Mouse (Mus musculus) stomach, postnatal 0 days (tissue): ENCODE measurements around the gene Dna2. TPM values are rescaled to one million over a fixed set of nuclear protein-coding genes. Genes with fewer than 3 reads are reported as not detected.
A peak's percentile ranks its signal among the peaks of the same experiment; 100 is the strongest.

Experiments
- ATAC-seq: fragments of 200-750 bp; cut with Nextera tagmentation; 2 replicates; pipeline ENCODE4 v1.8.0; 2017; ENCODE audit not compliant: low FRiP score, low TSS enrichment
- DNase-seq: peaks from one replicate; pipeline ENCODE4 v3.0.0-alpha.2; 2016; ENCODE audit warnings: low spot score
- H3K27ac ChIP-seq: fragments of 300-500 bp; sonication (generic); replicated peaks from 2 replicates; pipeline ENCODE4 v1.5.1; 2014; ENCODE audit warnings: mild to moderate bottlenecking, control low read depth
- H3K27me3 ChIP-seq: fragments of 300-500 bp; sonication (generic); 2 replicates; pipeline ENCODE4 v1.6.1; 2014; ENCODE audit warnings: low read length; ENCODE audit not compliant: control insufficient read depth, insufficient read depth
- H3K36me3 ChIP-seq: fragments of 300-500 bp; sonication (generic); 2 replicates; pipeline ENCODE4 v1.6.1; 2014; ENCODE audit warnings: low read length, mixed read lengths; ENCODE audit not compliant: control insufficient read depth, insufficient read depth
- H3K4me1 ChIP-seq: fragments of 300-500 bp; sonication (generic); replicated peaks from 2 replicates; pipeline ENCODE4 v1.6.1; 2014; ENCODE audit warnings: antibody characterized with exemption; ENCODE audit not compliant: control insufficient read depth, insufficient read depth
- H3K4me2 ChIP-seq: fragments of 300-500 bp; sonication (generic); replicated peaks from 2 replicates; pipeline ENCODE4 v1.6.1; 2014; ENCODE audit warnings: low read depth, mild to moderate bottlenecking, control low read depth, moderate library complexity
- H3K4me3 ChIP-seq: fragments of 300-500 bp; sonication (generic); 2 replicates; pipeline ENCODE4 v1.5.1; 2014; ENCODE audit warnings: low read depth, low read length, control low read depth
- H3K9ac ChIP-seq: fragments of 300-500 bp; sonication (generic); 2 replicates; pipeline ENCODE4 v1.6.1; 2014; ENCODE audit warnings: mild to moderate bottlenecking, low read length, control low read depth, mixed read lengths
- H3K9me3 ChIP-seq: fragments of 300-500 bp; sonication (generic); 2 replicates; pipeline ENCODE4 v1.6.1; 2016; ENCODE audit warnings: low read length; ENCODE audit not compliant: control insufficient read depth
- CTCF ChIP-seq: IDR thresholded peaks from 2 replicates; pipeline ENCODE4 v1.5.1; 2016; ENCODE audit warnings: antibody characterized with exemption, low read depth, mild to moderate bottlenecking, moderate library complexity
- EP300 ChIP-seq: optimal IDR thresholded peaks from 2 replicates; pipeline ENCODE3; 2016; ENCODE audit warnings: antibody characterized with exemption
- WGBS: fragments of 180-500 bp; shearing (Covaris S2); extraction: QIAGEN DNeasy Blood & Tissue Kit; methylation state at CpG from one replicate; pipeline ENCODE4 v1.1.7; 2014; 5-methylcytosine and 5-hydroxymethylcytosine counted together
- polyA plus RNA-seq: library from polyadenylated mRNA; unstranded; fragments of >200 nt; fragmentation: Nextera tagmentation; extraction: Ambion mirVana; gene quantifications from 2 replicates; pipeline ENCODE4 v1.2.1, GENCODE M21; 2015

Dna2 gene
- polyA plus RNA-seq, 1 experiment from 2014 or later, result 3.3 TPM

DNA sequence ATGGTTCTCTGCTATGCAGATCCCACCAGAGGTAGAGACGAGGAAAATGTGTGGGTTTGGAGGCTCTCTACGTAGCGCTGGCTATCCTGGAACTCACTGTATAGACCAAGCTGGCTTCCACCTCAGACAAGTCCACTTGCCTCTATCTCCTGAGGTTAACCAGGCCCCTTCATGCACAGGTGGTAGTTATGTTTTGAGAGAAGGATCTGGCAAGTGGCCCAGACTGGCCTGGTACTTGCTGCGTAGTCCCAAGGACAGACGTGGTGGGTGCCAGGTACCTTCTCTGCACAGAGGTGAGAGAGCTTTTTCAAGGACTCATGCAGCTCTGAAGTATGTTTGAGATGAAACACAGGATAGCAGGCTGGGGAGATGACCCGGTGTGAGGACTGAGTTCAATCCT is 37.7 kb downstream of the Dna2 start:
- Histone ChIP-seq H3K27ac (no peak overlapping the region), H3K4me3 (no peak overlapping the region), H3K4me2 (no peak overlapping the region), H3K9ac (no peak overlapping the region), H3K27me3 (no peaks in the 10 kb centered on the region), H3K4me1 (0 out of 2 replicates have a peak, but pooled peaks cover 2% of the 10 kb centered on the region), H3K36me3 (peaks cover 6% of the 10 kb centered on the region; the same call in 1 of the 2 replicates), H3K9me3 (no peaks in the 10 kb centered on the region)
- 81% methylated on average over 6 of the region's 6 CpGs for WGBS
- no peak for TF ChIP-seq CTCF
- TF ChIP-seq EP300, result no peak
- ATAC-seq, result no peak; the same call in 1 of the 2 replicates
- no peak for DNase-seq

DNA sequence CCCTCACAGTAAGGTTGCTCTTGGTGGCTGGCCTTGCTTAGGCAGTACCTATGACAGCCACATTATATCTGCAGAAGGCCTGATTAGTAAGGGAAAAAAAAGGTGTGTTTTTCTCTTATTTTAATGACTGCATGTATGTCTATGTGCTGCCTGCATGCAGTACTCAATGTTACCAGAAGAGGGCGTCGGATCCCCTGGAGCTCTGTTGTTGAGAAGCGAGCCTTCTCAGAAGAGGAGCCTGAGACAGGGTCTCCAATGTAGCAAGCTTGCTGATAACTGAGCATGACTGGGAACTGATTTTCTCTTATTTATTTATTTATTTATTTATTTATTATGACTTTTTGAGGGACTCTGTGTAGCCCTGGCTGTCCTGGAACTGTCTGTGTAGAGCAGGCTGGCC is 40.5 kb downstream of the Dna2 start:
- 26% methylated on average over 3 of the region's 3 CpGs for WGBS
- peaks cover 21% of the 10 kb centered on the region for H3K36me3 ChIP-seq
- no peaks in the 10 kb centered on the region for H3K4me1 ChIP-seq
- H3K27ac ChIP-seq, result no peak overlapping the region
- ATAC-seq (no peak), DNase-seq (peak; percentile 33)
- H3K4me3 ChIP-seq, result no peak overlapping the region
- no peak overlapping the region for H3K9ac ChIP-seq
- no peak overlapping the region for H3K4me2 ChIP-seq
- no peak for TF ChIP-seq EP300
- peak; percentile 70 for TF ChIP-seq CTCF
- no peaks in the 10 kb centered on the region for H3K9me3 ChIP-seq
- no peaks in the 10 kb centered on the region for H3K27me3 ChIP-seq

DNA sequence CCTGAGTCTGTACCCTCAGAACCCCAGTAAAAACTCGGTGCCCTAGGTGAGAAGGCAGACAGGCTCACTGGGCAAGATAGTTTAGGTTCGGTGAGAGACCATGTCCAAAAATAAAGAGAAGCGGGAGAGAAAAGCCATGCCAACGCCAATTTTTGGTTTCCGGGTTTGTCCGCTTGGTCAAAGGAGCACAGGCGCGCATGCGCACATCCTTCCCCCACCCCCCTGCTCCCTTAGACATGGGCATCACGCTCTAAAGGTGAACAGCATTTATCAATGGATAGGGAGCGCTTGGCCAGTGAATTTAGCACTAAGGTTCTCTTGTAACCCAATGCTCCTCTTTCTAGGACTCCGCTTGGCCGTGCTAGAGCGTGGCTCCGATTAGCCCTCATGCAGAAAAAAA is 43.8 kb downstream of the Dna2 start:
- H3K36me3 ChIP-seq, result peaks cover 30% of the 10 kb centered on the region
- H3K9ac ChIP-seq, result no peak overlapping the region
- 94% methylated on average over 15 of the region's 15 CpGs for WGBS
- H3K4me3 ChIP-seq, result no peak overlapping the region
- no peak overlapping the region for H3K27ac ChIP-seq
- H3K4me1 ChIP-seq, result no peaks in the 10 kb centered on the region
- H3K4me2 ChIP-seq, result no peak overlapping the region
- H3K9me3 ChIP-seq, result no peaks in the 10 kb centered on the region
- no peaks in the 10 kb centered on the region for H3K27me3 ChIP-seq
- ATAC-seq (no peak), DNase-seq (no peak)
- no peak for TF ChIP-seq EP300
- no peak for TF ChIP-seq CTCF

DNA sequence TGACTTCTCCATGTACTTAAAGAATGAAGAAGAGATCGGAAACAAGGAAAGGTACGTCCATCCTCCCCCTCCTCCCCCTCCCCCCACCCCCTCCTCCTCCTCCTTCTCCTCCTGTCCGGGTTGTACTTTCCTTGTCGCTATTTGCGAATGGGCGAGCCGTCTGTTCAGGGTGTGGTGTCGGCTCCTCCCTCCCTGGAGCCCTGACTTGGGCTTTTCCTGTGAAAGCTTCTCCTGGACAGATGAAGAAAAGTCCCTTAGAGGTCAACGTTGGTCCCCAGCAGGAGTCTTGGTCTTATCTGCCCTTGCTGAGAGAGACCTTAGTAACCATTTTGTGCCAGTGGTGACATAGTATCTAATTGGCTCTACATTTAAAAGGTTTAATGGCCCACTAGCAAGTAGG is 47.2 kb downstream of the Dna2 start:
- no peaks in the 10 kb centered on the region for H3K9me3 ChIP-seq
- no peak overlapping the region for H3K27ac ChIP-seq
- ATAC-seq (0 out of 2 replicates have a peak, but pooled peaks have one; percentile 51), DNase-seq (peak; percentile 40)
- H3K9ac ChIP-seq, result no peak overlapping the region
- H3K36me3 ChIP-seq, result peaks cover 45% of the 10 kb centered on the region
- no peak overlapping the region for H3K4me2 ChIP-seq
- WGBS, result 75% methylated on average over 7 of the region's 9 CpGs
- no peak overlapping the region for H3K4me3 ChIP-seq
- no peak for TF ChIP-seq EP300
- TF ChIP-seq CTCF, result no peak
- no peaks in the 10 kb centered on the region for H3K27me3 ChIP-seq
- H3K4me1 ChIP-seq, result no peaks in the 10 kb centered on the region

DNA sequence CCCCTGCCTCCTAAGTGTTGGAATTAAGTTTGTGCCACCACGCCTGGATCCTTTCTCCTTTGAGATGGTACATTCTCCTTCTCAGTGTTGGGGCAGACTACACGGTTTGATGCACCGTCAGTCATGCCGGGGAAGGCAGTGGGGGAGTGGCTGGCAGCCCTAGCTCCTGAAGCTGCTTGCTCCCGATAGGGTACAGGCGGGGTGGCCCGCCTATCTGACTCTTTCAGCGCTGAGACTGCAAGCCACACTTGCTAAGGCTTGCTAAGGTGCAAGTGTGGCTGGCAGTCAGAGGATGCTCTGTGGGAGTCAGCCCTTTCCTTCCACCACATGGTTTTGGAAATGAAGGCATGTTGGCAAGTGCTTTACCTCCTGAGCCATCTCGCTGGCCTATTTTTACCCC is 53.8 kb downstream of the Dna2 start:
- Histone ChIP-seq H3K9me3 (no peaks in the 10 kb centered on the region), H3K36me3 (peaks cover 24% of the 10 kb centered on the region), H3K4me3 (no peak overlapping the region), H3K4me1 (no peaks in the 10 kb centered on the region), H3K27ac (no peak overlapping the region), H3K4me2 (no peak overlapping the region), H3K27me3 (no peaks in the 10 kb centered on the region), H3K9ac (no peak overlapping the region)
- 74% methylated on average over 9 of the region's 9 CpGs for WGBS
- DNase-seq (no peak), ATAC-seq (no peak)
- TF ChIP-seq EP300, result no peak
- TF ChIP-seq CTCF, result no peak

DNA sequence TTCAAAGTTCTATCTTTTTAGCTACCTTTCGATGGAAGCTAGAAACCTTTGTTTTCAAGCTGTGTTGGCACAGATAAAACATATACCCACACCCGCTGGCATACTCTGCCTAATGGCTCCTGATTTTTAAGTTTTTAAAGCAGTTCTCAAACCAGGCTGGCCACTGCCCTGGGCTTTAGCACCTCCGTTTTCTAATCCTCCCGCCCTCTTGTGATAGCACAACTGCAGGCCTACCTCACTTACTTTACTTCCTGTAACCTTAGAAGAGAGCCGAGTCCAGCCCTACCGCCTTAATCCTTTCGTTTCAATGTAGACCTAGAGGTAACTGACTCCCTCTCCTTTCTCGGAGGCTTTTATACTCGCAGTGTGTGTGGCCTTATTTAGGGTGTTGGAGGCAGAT is 56.4 kb downstream of the Dna2 start:
- ATAC-seq, result no peak
- Histone ChIP-seq H3K4me2 (no peak overlapping the region), H3K4me3 (no peak overlapping the region), H3K9ac (no peak overlapping the region), H3K4me1 (no peaks in the 10 kb centered on the region), H3K27me3 (no peaks in the 10 kb centered on the region), H3K36me3 (peaks cover 17% of the 10 kb centered on the region), H3K27ac (no peak overlapping the region), H3K9me3 (no peaks in the 10 kb centered on the region)
- 68% methylated on average over 9 of the region's 9 CpGs for WGBS
- DNase-seq, result no peak
- no peak for TF ChIP-seq EP300
- no peak for TF ChIP-seq CTCF
